Mouse (Mus musculus) CH12.LX (cell line): ENCODE data around the gene Sgms1.

Experiments
- BHLHE40 ChIP-seq: IDR thresholded peaks from 2 replicates; pipeline ENCODE4 v1.6.1; 2011; ENCODE audit warnings: mild to moderate bottlenecking, low read depth, low read length, improper control_type of control experiment
- CTCF ChIP-seq, 2 experiments: IDR thresholded peaks in 1 of 2; conservative IDR thresholded peaks in 1 of 2; 2 replicates each; pipeline ENCODE4 v1.5.1; 2011 to 2012; ENCODE audit warnings: low read depth in 2 of 2, low read length in 2 of 2, improper control_type of control experiment in 1 of 2, inconsistent platforms in 1 of 2, mild to moderate bottlenecking in 1 of 2, moderate library complexity in 1 of 2
- ELF1 ChIP-seq: IDR thresholded peaks from 2 replicates; pipeline ENCODE4 v1.6.1; 2014; ENCODE audit warnings: low read depth, mild to moderate bottlenecking, inconsistent platforms, low read length, improper control_type of control experiment
- JUN ChIP-seq: IDR thresholded peaks from 2 replicates; pipeline ENCODE4 v1.6.1; 2011; ENCODE audit warnings: low read depth, mild to moderate bottlenecking, low read length, improper control_type of control experiment, moderate library complexity; ENCODE audit not compliant: insufficient read depth
- POLR2A ChIP-seq: IDR thresholded peaks from 2 replicates; pipeline ENCODE4 v1.6.1; 2011; ENCODE audit warnings: low read depth, mild to moderate bottlenecking, improper control_type of control experiment, low read length
- POLR2AphosphoS2 ChIP-seq: IDR thresholded peaks from 2 replicates; pipeline ENCODE4 v1.6.1; 2011; ENCODE audit warnings: low read depth, low read length, improper control_type of control experiment
- ZC3H11A ChIP-seq: IDR thresholded peaks from 2 replicates; pipeline ENCODE4 v1.6.1; 2012; ENCODE audit warnings: low read depth, mild to moderate bottlenecking, inconsistent platforms, low read length, improper control_type of control experiment

GRCm38 (mm10) chr19:32240417-32240990 is 149.0 kb downstream of the Sgms1 start:
- no peak for TF ChIP-seq POLR2AphosphoS2
- TF ChIP-seq JUN: no peak
- no peak for TF ChIP-seq CTCF (conservative IDR thresholded peaks at IDR 0.05 in 1 of 2, IDR thresholded peaks at IDR 0.05 in 1 of 2; ENCODE audit: low read depth in 2 of 2, low read length in 2 of 2)
- TF ChIP-seq ELF1: no peak
- TF ChIP-seq POLR2A: no peak
- no peak for TF ChIP-seq BHLHE40
- no peak for TF ChIP-seq ZC3H11A
